Mouse (Mus musculus): ENCODE measurements around the gene Ulk3.

The Ulk3 gene

DNA sequence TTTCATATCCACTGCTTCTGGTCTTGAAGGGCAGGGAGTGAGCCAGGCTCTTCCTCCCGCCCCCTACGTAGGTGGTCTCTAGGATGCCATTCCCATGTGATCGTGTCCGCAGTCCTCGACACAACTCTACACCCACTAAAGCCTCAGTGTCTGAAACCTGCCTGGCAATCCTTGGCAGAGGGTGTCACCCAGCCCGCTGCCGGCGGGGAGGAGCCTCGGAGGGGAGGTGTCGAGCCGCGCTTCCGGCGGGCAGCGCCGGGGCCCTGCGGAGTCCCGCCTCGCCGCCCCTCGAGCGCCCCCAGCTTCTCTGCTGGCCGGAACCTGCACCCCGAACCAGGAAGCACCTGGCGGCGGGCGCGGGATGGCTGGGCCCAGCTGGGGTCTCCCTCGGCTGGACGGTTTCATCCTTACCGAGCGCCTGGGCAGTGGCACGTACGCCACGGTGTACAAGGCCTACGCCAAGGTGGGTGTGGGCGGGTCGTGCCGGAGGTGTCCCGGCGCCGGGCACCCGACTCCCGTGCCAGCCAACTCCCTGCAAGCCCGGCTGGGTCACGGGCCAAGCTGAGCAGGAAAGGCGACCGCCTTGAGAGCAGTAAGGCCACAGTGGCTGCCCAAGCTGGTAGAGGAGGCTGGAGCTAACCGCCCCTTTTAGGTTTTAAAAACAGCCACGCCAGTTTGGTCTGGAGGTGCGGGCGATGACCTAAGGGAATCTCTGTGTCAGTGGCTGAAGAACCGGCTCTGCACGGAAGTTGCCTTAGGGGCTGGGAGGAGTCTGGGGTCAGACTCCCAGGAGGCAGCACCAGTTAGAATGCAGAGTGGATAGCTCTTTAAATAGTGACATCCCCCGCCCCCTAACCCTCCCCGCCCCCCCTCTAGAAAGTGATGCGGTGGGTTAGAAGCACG, at the start of gene Ulk3:
Ulk3 (plus strand) TSS at position 229 of the 903 bp plus-strand sequence.
- DNase-seq (ENCODE audit: low read depth) = peak; percentile 63

DNA sequence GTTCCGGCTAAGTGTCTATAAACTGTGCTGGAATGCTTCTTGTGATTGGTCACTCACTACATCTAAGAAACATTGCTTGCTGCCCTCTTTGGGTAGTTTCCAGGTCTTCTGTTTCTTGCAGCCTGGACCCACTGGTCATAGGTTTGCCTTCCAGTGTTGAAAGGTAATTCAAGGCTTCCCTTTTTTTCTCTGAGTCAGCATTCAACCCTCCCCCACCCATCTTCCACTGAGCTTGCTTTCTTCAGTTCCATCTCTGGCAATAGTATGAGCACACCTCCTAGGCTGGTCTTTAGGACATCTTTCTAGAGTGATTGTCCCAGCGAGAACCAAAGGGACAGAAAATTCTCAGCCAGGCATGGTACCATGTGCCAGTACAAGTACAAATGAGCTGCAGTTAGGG, 49.7 kb upstream of the Ulk3 start:
- no peak for DNase-seq (ENCODE audit: low read depth)

DNA sequence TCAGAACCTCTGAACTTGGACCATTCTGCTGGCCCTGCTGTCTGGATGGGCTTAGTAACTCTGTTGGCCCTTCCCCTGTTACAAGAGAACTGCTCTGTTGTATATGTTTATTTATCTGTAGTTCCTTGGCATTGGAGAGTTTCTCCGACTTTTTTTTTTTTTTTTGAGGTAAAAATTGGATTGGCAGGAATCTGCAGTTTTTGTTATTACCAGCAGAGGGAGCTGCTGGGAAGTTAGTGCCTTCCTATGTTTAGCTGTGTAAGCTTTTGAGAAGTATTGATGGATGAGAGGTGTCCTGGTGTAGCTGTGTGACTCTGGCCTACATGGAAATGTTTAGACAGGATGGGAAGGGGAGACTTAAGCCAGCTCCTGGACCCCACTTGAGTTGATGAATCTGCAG, 47.9 kb upstream of the Ulk3 start:
- no peak for DNase-seq (ENCODE audit: low read depth)

DNA sequence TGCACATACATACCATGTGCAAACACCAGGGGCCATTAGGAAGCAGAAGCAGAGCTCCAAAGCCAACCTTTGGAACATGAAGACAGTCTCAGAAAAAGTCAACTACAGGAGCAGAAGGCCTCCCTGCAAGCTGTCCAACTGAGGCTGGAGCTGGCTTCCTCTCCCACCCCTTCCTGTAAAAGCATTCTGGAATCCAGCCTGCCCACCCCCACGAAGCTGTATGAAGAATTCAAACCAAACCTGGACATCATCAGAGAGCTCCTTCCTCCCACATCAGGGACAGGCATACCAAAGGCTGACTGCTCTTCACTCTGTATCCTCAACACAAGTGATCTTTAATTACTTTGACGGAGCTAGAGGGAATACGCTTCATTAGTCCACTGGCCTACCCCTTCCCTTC, 45.3 kb upstream of the Ulk3 start:
- DNase-seq (ENCODE audit: low read depth) = no peak

DNA sequence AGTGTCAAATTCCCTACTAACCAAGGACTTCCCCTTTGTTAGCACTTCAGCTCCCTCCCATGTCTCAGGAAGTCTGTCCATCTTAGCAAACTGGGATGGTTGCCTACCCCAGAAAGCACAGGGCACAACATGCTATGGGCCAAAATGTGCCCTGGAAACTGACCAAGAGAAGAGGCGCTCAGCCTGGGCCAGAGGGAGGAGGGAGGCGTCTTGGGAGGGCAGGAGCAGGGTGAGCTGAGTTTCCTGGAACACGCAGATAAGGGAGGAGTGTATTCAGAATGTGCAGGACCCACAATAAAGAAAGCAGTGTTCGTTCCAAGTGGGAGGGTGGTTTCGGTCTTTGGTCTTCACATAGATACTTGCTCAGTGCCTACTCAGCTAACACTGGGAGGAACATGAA, 42.0 kb upstream of the Ulk3 start:
- no peak for DNase-seq (ENCODE audit: low read depth)

DNA sequence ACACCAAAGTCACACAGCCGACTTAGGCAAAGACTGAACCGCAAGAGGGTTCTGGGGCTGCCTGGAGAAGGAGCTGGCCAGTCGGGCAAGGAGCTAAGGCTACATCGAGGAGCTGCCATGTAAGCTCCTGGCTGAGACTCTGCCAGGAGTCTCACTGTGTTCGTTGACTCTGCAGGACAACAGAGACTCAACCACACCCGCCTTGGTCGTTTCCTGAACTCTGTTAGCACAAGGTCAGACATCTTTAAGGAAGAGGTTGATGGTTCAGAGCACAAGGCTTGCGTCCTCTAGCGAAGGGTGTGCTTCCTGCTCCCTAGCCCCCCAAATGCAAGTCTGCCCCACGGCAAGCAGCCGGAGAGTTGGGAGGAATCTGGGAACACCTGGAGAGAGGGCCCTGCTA, 41.4 kb upstream of the Ulk3 start:
- no peak for DNase-seq (ENCODE audit: low read depth)

DNA sequence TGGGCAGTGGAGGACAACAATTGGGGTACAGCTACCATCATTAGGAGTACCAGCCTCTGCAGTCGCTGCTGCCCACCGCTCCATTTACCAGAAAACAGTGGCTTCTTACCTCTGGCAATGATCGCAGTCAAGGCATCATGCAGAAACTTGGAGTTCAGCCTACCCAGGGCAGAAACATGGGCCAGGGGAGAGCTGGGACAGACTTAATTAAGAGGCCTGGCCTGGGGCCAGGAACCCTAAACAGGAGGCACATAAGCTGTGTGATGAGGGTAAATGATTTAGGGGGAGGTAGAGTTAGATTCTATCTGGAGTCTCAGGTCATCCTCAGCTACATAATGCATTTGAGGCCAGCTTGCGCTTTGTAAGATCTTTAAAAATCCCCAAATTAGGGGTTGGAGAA, 40.1 kb upstream of the Ulk3 start:
- no peak for DNase-seq (ENCODE audit: low read depth)

DNA sequence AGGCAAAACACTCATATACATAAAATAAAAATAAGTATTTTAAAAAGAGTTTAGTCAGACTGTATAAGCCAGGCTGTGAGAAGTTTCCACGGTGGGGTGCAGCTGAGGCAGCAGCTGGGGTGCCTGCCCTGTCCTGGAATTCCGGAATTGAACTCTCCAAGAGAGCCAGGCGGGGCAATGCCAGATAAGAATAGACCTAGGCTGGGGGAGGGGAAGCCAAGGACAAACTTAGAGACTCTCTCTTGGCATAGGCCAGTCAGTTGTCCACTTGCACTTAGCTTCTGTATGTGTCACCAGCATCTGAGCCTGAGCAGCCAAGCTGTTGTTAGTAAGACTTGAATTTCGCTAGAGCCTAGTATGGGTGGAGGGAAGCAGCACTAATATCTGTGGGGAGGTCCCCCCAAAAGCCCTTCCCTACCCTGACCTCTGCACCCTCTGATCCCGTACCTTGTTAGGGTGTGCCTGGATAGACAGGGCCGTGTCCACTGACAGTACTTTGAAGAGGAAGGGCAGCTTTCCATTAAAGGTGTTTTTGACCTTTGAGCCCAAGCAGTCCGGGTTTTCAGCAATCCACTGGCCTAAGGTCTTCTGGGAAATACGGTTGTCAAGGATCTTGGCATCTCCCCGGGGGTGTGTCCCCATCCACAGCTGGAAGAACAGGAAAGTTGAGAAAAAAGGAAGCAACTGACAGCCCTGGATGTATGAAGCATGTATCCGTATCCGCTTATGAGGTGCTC, 39.0 kb upstream of the Ulk3 start:
- DNase-seq (ENCODE audit: low read depth) = no peak

DNA sequence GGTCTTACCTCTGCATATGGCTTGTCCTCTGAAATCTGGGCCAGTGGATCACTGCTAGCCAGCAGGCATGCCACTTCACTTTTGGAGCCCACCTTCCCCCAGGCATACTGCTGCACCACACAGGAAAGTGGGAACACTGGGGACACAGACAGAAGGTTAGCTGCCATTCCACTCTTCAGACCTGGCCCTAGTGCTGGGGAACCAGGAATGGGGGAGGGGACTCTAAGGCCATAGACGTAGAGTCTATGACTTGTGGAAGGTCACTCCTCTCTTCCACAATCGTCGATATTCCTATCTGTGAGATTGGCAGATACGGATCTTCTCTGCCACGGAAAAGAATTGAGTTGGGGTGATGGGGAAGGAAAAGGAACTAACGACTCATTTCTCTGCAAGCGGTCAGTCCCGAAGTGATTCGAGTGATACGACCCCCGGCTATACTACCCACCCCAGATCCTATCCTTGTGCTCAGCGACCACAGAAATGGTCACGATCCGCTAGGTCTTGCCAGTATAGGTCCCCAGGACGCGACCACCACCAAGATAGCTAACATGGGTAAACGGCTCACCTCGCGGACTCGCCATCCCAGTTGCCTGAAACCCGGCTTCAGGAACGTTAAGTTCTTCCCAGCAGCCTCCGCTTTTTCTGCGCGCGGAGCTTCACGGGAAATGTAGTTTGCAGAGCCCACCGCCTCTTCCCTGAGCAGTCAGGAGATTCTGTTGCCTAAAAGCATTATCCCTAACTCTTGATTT, 36.9 kb upstream of the Ulk3 start, which contains the start of gene Mpi:
Mpi (minus strand) TSS at position 625 of the 749 bp plus-strand sequence.
- DNase-seq (ENCODE audit: low read depth) = peak; percentile 34

DNA sequence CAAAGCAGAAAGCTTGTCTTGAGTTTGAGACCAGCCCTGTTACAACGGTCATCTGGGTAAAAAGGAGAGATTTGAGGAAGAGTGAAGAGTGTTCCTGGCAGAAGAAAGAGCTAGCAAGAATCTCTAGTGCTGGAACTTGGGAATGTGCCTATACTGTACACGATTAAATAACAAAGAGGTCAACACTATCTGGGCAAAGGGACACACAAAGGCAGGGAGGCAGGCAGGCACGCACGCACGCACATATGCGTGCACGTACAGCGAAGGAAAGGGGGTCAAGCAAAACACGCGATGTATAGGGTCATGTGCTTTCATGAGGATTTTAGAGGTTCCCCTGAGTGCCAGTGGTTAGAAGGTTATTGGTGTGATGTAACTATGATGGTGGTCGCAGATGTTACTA, 36.1 kb upstream of the Ulk3 start:
- DNase-seq (ENCODE audit: low read depth) = no peak

DNA sequence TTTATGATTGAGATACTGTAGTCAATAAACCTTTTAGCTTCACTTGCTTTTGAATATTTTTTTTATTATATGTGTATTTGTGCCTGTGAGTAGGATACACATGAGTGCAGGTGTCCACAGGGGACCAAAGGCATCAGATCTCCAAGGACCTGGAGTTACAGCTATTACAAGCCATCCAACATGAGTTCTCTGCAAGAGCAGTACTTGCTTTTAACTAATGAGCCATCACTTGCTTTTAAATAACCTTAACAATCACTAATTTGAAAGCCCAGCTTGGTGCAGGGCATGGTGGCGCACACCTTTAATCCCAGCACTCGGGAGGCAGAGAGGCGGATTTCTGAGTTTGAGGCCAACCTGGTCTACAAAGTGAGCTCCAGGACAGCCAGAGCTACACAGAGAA, 34.5 kb upstream of the Ulk3 start:
- no peak for DNase-seq (ENCODE audit: low read depth)

DNA sequence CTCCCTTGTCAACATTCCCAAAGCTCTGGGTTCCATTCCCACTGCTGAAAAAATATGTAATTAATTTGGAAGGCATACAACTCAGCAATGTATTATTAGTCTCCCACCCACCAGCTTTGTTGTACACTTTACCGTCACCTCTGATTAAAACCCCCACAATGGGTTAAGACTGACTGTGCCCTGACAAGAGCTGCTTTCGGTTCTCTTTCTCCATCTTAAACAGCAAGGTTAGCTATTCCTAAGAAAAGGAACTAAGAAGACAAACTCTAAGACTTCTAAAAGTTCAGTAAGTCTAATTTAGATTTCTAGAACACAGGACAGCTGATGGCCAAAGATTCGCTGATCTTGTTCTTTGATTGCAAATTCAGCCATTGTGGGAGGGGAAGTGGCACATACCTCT, 32.0 kb upstream of the Ulk3 start:
- DNase-seq (ENCODE audit: low read depth) = no peak

DNA sequence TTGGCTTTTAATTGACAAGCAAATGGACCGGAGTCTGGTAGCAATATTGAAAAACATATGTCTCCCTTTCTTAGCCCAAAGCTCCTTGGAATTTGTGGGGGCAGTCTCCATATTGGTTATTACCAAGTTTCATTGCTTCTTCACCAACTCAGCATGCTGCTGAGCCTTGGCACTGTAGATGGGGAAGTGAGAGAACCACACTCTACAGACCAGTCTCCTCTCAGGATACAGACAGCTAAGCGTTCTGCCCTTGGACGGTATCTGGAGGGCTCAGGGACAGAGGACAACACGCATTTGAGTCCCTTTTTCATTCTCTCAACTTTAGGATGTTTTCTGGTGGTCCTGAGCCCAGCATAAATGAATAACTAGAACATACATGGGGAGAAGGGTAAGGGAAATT, 30.6 kb upstream of the Ulk3 start:
- no peak for DNase-seq (ENCODE audit: low read depth)

DNA sequence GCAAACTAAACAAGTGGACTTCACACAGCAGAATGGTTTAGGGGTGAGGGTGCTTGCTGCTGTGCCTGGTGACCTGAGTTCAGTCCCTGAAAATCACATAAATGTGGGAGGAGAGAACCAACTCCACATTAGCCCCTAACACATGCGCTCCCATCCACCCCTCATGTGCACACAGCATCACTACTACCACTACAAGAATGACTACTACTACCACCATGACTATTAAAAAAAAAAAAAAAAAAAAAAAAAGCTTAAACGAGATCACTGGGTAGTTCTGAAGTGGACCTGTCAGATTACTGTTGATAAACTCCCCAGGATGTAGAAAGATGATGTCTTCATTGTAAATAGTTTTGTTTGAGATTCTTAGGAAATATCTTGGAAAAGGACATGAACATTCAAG, 29.7 kb upstream of the Ulk3 start:
- no peak for DNase-seq (ENCODE audit: low read depth)

DNA sequence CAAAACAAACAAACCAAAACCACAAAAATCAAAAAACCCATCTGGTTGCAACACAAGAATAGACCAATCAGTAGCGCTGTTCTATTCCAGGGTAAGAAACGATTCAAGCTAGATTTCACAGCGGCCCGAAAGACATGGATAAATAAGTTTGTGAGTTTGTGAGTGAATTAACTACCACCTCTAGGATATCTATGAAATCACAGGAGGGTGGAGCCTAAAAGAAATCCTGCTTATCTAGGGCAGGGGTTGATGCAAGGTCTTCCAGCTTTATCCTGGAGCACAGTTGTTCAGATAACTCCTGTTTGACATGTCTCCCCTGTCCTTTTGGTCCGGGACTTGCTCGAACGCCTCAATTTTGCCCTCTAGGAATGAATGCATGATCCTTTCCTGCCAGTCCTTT, 29.0 kb upstream of the Ulk3 start:
- DNase-seq (ENCODE audit: low read depth) = no peak

DNA sequence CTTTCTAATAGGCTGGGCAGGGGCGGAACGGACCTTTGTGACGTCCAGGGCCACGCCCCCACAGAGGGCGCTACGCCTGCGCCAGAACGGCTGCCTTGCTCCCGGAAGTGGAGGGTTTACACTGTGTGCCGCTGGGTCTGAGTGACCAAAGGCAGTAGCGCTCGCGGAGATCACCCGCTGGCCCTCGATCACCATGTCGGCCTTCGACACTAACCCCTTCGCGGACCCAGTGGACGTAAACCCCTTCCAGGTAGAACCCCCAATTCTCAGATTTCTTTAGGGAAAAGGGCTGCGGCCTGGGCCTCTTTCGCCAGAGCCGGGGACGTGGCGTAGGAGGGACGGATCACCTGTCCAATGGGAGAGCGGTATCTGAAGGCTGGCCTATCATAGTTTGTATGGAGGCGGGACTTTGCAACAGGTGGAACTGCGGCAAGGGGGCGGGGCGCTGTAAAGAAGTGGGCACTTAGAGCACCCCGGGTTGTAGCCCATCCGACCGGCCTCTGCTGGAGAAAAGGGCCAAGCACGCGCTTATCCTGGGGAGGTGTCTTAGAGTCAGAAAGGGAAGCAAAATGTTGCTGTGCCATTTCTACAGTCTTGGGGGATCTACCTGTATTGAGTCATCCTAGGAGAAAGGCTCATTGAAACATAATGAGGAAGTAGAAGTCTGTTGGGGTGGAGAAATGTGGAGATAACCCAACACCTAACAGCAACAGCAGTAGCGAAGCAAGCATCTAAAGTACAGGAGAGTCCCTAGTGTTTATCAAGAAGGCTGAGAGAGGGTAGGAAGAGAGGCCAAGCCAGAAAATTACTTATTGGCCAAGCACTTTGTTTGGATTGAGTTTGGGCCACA, 28.2 kb upstream of the Ulk3 start, which contains the start of gene Scamp2:
Scamp2 (plus strand) TSS at position 83 of the 850 bp plus-strand sequence.
- peak; percentile 89 for DNase-seq (ENCODE audit: low read depth)

DNA sequence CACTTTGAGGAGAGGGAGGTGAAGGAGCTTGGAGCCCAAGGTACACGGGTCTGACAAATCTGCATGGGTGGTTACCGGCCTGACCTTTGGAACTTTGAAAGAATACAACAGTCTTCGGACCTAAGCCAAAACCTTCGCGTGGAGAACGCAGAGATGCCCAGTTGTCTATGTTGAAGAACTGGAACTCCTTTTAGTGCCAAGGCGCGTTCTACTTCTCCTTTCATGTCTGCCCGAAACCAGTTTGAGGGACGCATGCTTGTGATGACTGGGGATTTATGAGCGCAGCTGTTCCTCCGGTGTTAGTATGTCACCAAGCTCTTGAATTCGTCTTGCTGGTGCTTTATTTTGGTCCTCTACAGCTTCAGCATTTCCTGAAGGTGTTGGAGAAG, 27.5 kb upstream of the Ulk3 start:
- peak; percentile 24 for DNase-seq (ENCODE audit: low read depth)

DNA sequence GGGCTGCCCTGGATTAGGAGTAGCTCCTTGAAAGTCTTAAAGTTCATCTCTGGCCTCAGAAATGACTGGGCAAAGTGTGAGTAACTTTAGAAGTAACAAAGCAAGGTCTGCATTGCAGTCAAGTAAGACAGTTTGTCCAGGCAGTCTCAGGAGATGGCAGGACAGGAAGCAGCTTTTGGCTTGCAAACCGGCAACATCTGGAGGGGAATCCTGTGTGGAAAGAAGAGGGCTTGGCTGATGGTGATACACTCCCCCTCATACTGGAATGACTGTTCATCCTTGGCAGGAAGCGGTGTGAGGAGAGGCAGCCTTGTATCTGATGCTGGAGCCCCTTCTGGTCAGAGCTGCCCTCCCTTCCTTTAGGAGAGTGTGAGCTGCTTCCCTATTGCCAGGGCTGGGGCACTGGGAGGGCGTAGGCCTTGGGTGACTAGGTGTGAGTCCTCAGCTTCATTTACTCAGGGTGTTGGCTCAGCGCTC, 26.3 kb upstream of the Ulk3 start:
- no peak for DNase-seq (ENCODE audit: low read depth)

DNA sequence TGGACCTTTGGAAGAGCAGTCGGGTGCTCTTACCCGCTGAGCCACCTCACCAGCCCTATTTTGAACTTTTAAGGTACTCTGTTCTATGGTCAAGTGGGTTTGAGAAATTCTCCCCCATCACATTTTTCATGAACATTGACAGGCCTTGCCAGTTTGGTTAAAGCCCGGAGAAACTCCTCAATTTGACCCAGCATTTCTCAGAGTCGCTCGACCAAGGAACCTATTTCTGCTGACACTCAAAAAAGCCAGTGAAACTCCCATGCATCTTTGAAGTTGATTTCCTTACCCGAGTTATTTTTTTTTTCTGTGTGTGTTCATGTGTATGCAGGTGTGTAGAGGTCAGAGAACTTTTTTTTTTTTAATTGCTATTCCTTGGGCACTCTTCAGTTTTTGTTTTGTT, 24.6 kb upstream of the Ulk3 start:
- DNase-seq (ENCODE audit: low read depth) = no peak

DNA sequence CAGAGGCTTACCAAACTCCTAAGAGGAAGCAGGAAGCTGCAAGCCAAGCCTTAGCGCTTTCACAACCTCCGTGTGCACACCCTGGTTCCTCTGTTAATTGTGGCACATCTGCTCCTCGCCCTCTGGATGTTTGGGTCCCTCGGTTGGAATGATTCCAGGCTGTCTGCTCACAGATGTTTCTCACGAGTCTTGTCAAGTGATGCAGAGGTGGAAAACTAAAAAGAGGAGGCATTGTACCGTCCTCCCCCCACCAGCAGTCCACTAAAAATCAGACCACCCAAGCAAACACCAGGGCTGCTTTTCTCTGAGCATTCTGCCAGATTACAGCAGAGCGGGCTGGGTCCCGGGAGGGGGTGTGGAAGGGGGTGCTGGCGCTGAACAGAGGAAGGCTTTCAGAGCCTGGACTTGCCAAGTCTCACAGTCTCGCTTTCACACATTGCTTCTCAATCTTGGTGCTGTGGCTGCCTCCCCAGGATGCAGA, 23.5 kb upstream of the Ulk3 start:
- DNase-seq (ENCODE audit: low read depth) = no peak

DNA sequence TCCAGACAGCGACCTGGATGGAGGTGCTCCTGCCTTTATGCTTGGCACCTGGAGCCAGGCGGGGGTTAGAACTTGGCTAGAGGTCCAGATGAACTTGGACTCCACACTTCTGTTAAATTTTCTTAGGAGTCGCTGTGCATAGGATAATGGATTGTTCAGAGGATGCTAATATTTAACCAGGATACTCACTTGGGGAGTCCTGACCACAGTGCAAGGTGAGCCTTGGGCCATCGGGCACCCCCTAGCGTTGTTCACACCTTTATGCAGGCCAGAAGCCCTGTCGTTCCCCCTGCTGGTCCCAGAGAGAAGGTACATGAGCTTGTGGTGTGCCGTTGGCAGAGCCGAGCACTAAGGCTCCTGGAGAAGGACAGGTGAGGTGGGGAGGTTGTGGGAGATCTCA, 22.4 kb upstream of the Ulk3 start:
- DNase-seq (ENCODE audit: low read depth) = no peak

Measured in c-Kit-positive CD71-negative TER-119-negative erythroid progenitor cells, embryonic 14.5 days (primary cell).